Mouse (Mus musculus): Measurements from ENCODE around the gene Mrfap1. TPM values are rescaled to one million over a fixed set of nuclear protein-coding genes. Genes with fewer than 3 reads are reported as not detected.
"Not testable (repeated sequence)": the region's sequence is repeated elsewhere in the genome, so short reads cannot be mapped to it uniquely, and the experiment has no call there.

Gene Mrfap1
- polyA plus RNA-seq, 1 experiment: 78.1 TPM

- no peak overlapping the region for H3K4me3 ChIP-seq (replicated peaks)
- TF ChIP-seq GATA1 (IDR thresholded peaks at IDR 0.05; ENCODE audit: borderline replicate concordance, low read length): no peak
- TF ChIP-seq FLI1 (IDR thresholded peaks at IDR 0.05; ENCODE audit: low read length): no peak
- H3K4me1 ChIP-seq: peaks cover 35% of the 10 kb centered on the region
- H3K9me3 ChIP-seq: no peaks in the 10 kb centered on the region
- H3K27me3 ChIP-seq (replicated peaks): no peaks in the 10 kb centered on the region
- peaks cover 55% of the 10 kb centered on the region for H3K36me3 ChIP-seq (replicated peaks; ENCODE audit: low read length)
Measured at GRCm38 (mm10) chr5:36829098-36829497, 32.5 kb upstream of the Mrfap1 start.

GRCm38 (mm10) chr5:36822907-36823306 is 26.3 kb upstream of the Mrfap1 start:
- peaks cover 100% of the 10 kb centered on the region for H3K36me3 ChIP-seq (replicated peaks; ENCODE audit: low read length)
- no peak overlapping the region for H3K4me3 ChIP-seq (replicated peaks)
- H3K4me1 ChIP-seq: peaks cover 16% of the 10 kb centered on the region
- TF ChIP-seq GATA1 (IDR thresholded peaks at IDR 0.05; ENCODE audit: borderline replicate concordance, low read length): no peak
- no peaks in the 10 kb centered on the region for H3K9me3 ChIP-seq
- no peaks in the 10 kb centered on the region for H3K27me3 ChIP-seq (replicated peaks)

GRCm38 (mm10) chr5:36820142-36820541 is 23.6 kb upstream of the Mrfap1 start:
- H3K4me3 ChIP-seq (replicated peaks): no peak overlapping the region
- no peak for TF ChIP-seq FLI1 (IDR thresholded peaks at IDR 0.05; ENCODE audit: low read length)
- no peak for TF ChIP-seq GATA1 (IDR thresholded peaks at IDR 0.05; ENCODE audit: borderline replicate concordance, low read length)
- peaks cover 11% of the 10 kb centered on the region for H3K4me1 ChIP-seq
- H3K27me3 ChIP-seq (replicated peaks): no peaks in the 10 kb centered on the region
- H3K36me3 ChIP-seq (replicated peaks; ENCODE audit: low read length): peaks cover 100% of the 10 kb centered on the region
- H3K9me3 ChIP-seq: no peaks in the 10 kb centered on the region

- H3K36me3 ChIP-seq (replicated peaks; ENCODE audit: low read length): peaks cover 100% of the 10 kb centered on the region
- H3K27me3 ChIP-seq (replicated peaks): no peaks in the 10 kb centered on the region
- no peak for TF ChIP-seq GATA1 (IDR thresholded peaks at IDR 0.05; ENCODE audit: borderline replicate concordance, low read length)
- no peak for TF ChIP-seq FLI1 (IDR thresholded peaks at IDR 0.05; ENCODE audit: low read length)
- H3K4me1 ChIP-seq: peaks cover 11% of the 10 kb centered on the region
- no peaks in the 10 kb centered on the region for H3K9me3 ChIP-seq
- no peak overlapping the region for H3K4me3 ChIP-seq (replicated peaks)
Measured at GRCm38 (mm10) chr5:36819742-36820141, 23.2 kb upstream of the Mrfap1 start.

- TF ChIP-seq FLI1 (IDR thresholded peaks at IDR 0.05; ENCODE audit: low read length) (no peak), GATA1 (IDR thresholded peaks at IDR 0.05; ENCODE audit: borderline replicate concordance, low read length) (no peak)
Measured at GRCm38 (mm10) chr5:36817738-36818137, 21.2 kb upstream of the Mrfap1 start.

GRCm38 (mm10) chr5:36814554-36814953 is 18.0 kb upstream of the Mrfap1 start:
- no peak for TF ChIP-seq FLI1 (IDR thresholded peaks at IDR 0.05; ENCODE audit: low read length)
- no peak for TF ChIP-seq GATA1 (IDR thresholded peaks at IDR 0.05; ENCODE audit: borderline replicate concordance, low read length)
- no peaks in the 10 kb centered on the region for H3K27me3 ChIP-seq (replicated peaks)
- peak overlapping the region; percentile 16 for H3K4me3 ChIP-seq (replicated peaks)
- H3K4me1 ChIP-seq: peaks cover 20% of the 10 kb centered on the region
- H3K9me3 ChIP-seq: no peaks in the 10 kb centered on the region
- peaks cover 96% of the 10 kb centered on the region for H3K36me3 ChIP-seq (replicated peaks; ENCODE audit: low read length)

More at GRCm38 (mm10) chr5:36817738-36818137, 21.2 kb upstream of the Mrfap1 start:
- Histone ChIP-seq H3K4me3 (replicated peaks) (no peak overlapping the region), H3K4me1 (peaks cover 15% of the 10 kb centered on the region), H3K27me3 (replicated peaks) (no peaks in the 10 kb centered on the region), H3K9me3 (no peaks in the 10 kb centered on the region), H3K36me3 (replicated peaks; ENCODE audit: low read length) (peaks cover 100% of the 10 kb centered on the region)

- no peaks in the 10 kb centered on the region for H3K9me3 ChIP-seq
- H3K4me1 ChIP-seq: peaks cover 24% of the 10 kb centered on the region
- no peak for TF ChIP-seq FLI1 (IDR thresholded peaks at IDR 0.05; ENCODE audit: low read length)
- no peak for TF ChIP-seq GATA1 (IDR thresholded peaks at IDR 0.05; ENCODE audit: borderline replicate concordance, low read length)
- no peak overlapping the region for H3K4me3 ChIP-seq (replicated peaks)
- H3K36me3 ChIP-seq (replicated peaks; ENCODE audit: low read length): peaks cover 91% of the 10 kb centered on the region
- H3K27me3 ChIP-seq (replicated peaks): no peaks in the 10 kb centered on the region
Measured at GRCm38 (mm10) chr5:36811413-36811812, 14.8 kb upstream of the Mrfap1 start.

- Histone ChIP-seq H3K27me3 (replicated peaks) (no peaks in the 10 kb centered on the region), H3K9me3 (no peaks in the 10 kb centered on the region), H3K4me3 (replicated peaks) (no peak overlapping the region), H3K36me3 (replicated peaks; ENCODE audit: low read length) (peaks cover 90% of the 10 kb centered on the region), H3K4me1 (peaks cover 28% of the 10 kb centered on the region)
- TF ChIP-seq FLI1 (IDR thresholded peaks at IDR 0.05; ENCODE audit: low read length): no peak
- no peak for TF ChIP-seq GATA1 (IDR thresholded peaks at IDR 0.05; ENCODE audit: borderline replicate concordance, low read length)
Measured at GRCm38 (mm10) chr5:36810634-36811033, 14.1 kb upstream of the Mrfap1 start.

- H3K27me3 ChIP-seq (replicated peaks): peaks cover under 1% of the 10 kb centered on the region
- H3K36me3 ChIP-seq (replicated peaks; ENCODE audit: low read length): peaks cover 74% of the 10 kb centered on the region
- peaks cover 24% of the 10 kb centered on the region for H3K4me1 ChIP-seq
- TF ChIP-seq FLI1 (IDR thresholded peaks at IDR 0.05; ENCODE audit: low read length): no peak
- no peak for TF ChIP-seq GATA1 (IDR thresholded peaks at IDR 0.05; ENCODE audit: borderline replicate concordance, low read length)
- no peak overlapping the region for H3K4me3 ChIP-seq (replicated peaks)
- peaks cover 7% of the 10 kb centered on the region for H3K9me3 ChIP-seq
Measured at GRCm38 (mm10) chr5:36809123-36809522, 12.6 kb upstream of the Mrfap1 start.

- Histone ChIP-seq H3K36me3 (replicated peaks; ENCODE audit: low read length) (peaks cover 56% of the 10 kb centered on the region), H3K4me1 (peaks cover 24% of the 10 kb centered on the region), H3K27me3 (replicated peaks) (peaks cover 11% of the 10 kb centered on the region), H3K9me3 (peaks cover 7% of the 10 kb centered on the region), H3K4me3 (replicated peaks) (no peak overlapping the region)
- no peak for TF ChIP-seq GATA1 (IDR thresholded peaks at IDR 0.05; ENCODE audit: borderline replicate concordance, low read length)
- TF ChIP-seq FLI1 (IDR thresholded peaks at IDR 0.05; ENCODE audit: low read length): no peak
Measured at GRCm38 (mm10) chr5:36807106-36807505, 10.5 kb upstream of the Mrfap1 start.

- Histone ChIP-seq H3K9me3 (no peaks in the 10 kb centered on the region), H3K4me3 (replicated peaks) (peak overlapping the region; percentile 95), H3K4me1 (peaks cover 34% of the 10 kb centered on the region), H3K27me3 (replicated peaks) (peaks cover 16% of the 10 kb centered on the region), H3K36me3 (replicated peaks; ENCODE audit: low read length) (peaks cover 24% of the 10 kb centered on the region)
- TF ChIP-seq GATA1 (IDR thresholded peaks at IDR 0.05; ENCODE audit: borderline replicate concordance, low read length): no peak
- TF ChIP-seq FLI1 (IDR thresholded peaks at IDR 0.05; ENCODE audit: low read length): no peak
Measured at GRCm38 (mm10) chr5:36797291-36797690, 719 bp upstream of the Mrfap1 start.

GRCm38 (mm10) chr5:36795647-36796295 is 801 bp downstream of the Mrfap1 start:
- Histone ChIP-seq H3K36me3 (replicated peaks; ENCODE audit: low read length) (peaks cover 25% of the 10 kb centered on the region), H3K4me1 (peaks cover 44% of the 10 kb centered on the region), H3K4me3 (replicated peaks) (peak overlapping the region; percentile 95), H3K27me3 (replicated peaks) (peaks cover 12% of the 10 kb centered on the region)
- not testable (repeated sequence) for H3K9me3 ChIP-seq
